Mouse (Mus musculus) liver, embryonic 14.5 days (tissue): ENCODE results near the gene Cat. TPM values are rescaled to one million over a fixed set of nuclear protein-coding genes. Genes with fewer than 3 reads are reported as not detected.
A peak's percentile ranks its signal among the peaks of the same experiment; 100 is the strongest.

ENCODE experiments used
- ATAC-seq: fragments of 200-750 bp; cut with Nextera tagmentation; 2 replicates; pipeline ENCODE4 v1.8.0; 2017; ENCODE audit warnings: moderate number of reproducible peaks, mild to moderate bottlenecking, moderate library complexity; ENCODE audit not compliant: insufficient read depth
- DNase-seq, 3 experiments: peaks; one replicate each; pipeline ENCODE4 v3.0.0-alpha.2; 2012 to 2013; ENCODE audit warnings: low read depth in 3 of 3, low spot score in 3 of 3
- H3K27ac ChIP-seq: fragments of 300-500 bp; sonication (generic); 2 replicates; pipeline ENCODE4 v1.5.1; 2014; ENCODE audit warnings: moderate library complexity, mild to moderate bottlenecking, control low read depth, inconsistent platforms
- H3K27me3 ChIP-seq: fragments of 300-500 bp; sonication (generic); 2 replicates; pipeline ENCODE4 v1.6.1; 2014; ENCODE audit warnings: mild to moderate bottlenecking, low read length, moderate library complexity; ENCODE audit not compliant: control insufficient read depth, insufficient read depth
- H3K36me3 ChIP-seq: fragments of 300-500 bp; sonication (generic); replicated peaks from 2 replicates; pipeline ENCODE4 v1.6.1; 2014; ENCODE audit warnings: low read depth; ENCODE audit not compliant: control insufficient read depth, insufficient read depth
- H3K4me1 ChIP-seq, 2 experiments: fragments of 200-500 bp in 1 of 2; fragments of 300-500 bp in 1 of 2; sonication (generic) in 1 of 2; replicated peaks; 2 replicates each; pipeline ENCODE4 v1.6.1; 2012 to 2014; ENCODE audit warnings: antibody characterized with exemption in 1 of 2, inconsistent platforms in 1 of 2, low read length in 1 of 2; ENCODE audit not compliant: control insufficient read depth in 2 of 2, insufficient read depth in 2 of 2
- H3K4me2 ChIP-seq: fragments of 300-500 bp; sonication (generic); 2 replicates; pipeline ENCODE4 v1.6.1; 2014; ENCODE audit warnings: low read depth, mild to moderate bottlenecking, control low read depth, moderate library complexity
- H3K4me3 ChIP-seq, 2 experiments: fragments of 200-500 bp in 1 of 2; fragments of 300-500 bp in 1 of 2; sonication (generic) in 1 of 2; 2 replicates each; pipeline ENCODE4 v1.5.1; 2012 to 2014; ENCODE audit warnings: low read depth in 2 of 2, low read length in 2 of 2, mild to moderate bottlenecking in 2 of 2, control low read depth in 1 of 2, inconsistent platforms in 1 of 2, moderate library complexity in 1 of 2; ENCODE audit not compliant: insufficient read depth in 1 of 2
- H3K9ac ChIP-seq: fragments of 300-500 bp; sonication (generic); replicated peaks from 2 replicates; pipeline ENCODE4 v1.6.1; 2014; ENCODE audit warnings: mild to moderate bottlenecking, control low read depth, moderate library complexity
- H3K9me3 ChIP-seq: fragments of 300-500 bp; sonication (generic); 2 replicates; pipeline ENCODE4 v1.6.1; 2016; ENCODE audit warnings: low read length, mixed read lengths; ENCODE audit not compliant: control insufficient read depth
- CTCF ChIP-seq: IDR thresholded peaks from 2 replicates; pipeline ENCODE4 v1.5.1; 2016; ENCODE audit warnings: antibody characterized with exemption, low read depth, control low read depth
- EP300 ChIP-seq: IDR thresholded peaks from 2 replicates; pipeline ENCODE4 v1.6.1; 2016; ENCODE audit warnings: antibody characterized with exemption, low read depth
- WGBS: fragments of 180-500 bp; shearing (Covaris S2); extraction: QIAGEN DNeasy Blood & Tissue Kit; methylation state at CpG from one replicate; pipeline ENCODE4 v1.1.7; 2014; ENCODE audit not compliant: insufficient replicate concordance; 5-methylcytosine and 5-hydroxymethylcytosine counted together
- polyA plus RNA-seq, 2 experiments: library from polyadenylated mRNA; depleted of rRNA in 1 of 2; stranded (reverse) in 1 of 2; unstranded in 1 of 2; fragments of >200 nt; fragmentation: Nextera tagmentation in 1 of 2; extraction: Ambion mirVana in 1 of 2; gene quantifications; 2 replicates each; pipeline versions ENCODE4 v1.2.1 to v1.2.3; 2012 to 2014

Gene Cat
- polyA plus RNA-seq, 2 experiments, result 90.2 to 155 TPM

DNA sequence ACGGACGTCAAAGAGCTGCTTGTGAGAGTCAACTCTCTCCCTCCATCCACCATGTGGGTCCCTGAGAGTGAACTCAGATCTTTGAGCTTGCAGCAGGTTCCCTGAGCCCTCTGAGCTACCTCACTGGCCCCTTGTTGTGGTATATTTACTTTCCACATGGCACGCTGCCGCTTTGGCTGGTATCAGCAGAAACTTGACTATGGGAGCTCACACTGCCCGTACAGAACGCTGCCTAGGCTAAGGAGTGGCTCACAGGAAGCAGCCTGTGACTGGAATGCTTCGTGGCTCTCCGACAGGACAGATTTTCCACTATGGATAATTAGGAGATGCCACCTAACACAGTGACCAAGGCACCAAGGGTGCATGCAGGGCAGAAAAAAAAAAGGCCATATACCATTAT, 23.8 kb downstream of the Cat start:
- Histone ChIP-seq H3K36me3 (peaks cover 90% of the 10 kb centered on the region), H3K4me3 (no peak overlapping the region), H3K9ac (no peak overlapping the region), H3K27me3 (no peaks in the 10 kb centered on the region), H3K4me1 (peaks cover 4 to 11% of the 10 kb centered on the region in 2 experiments), H3K4me2 (no peak overlapping the region), H3K27ac (no peak overlapping the region), H3K9me3 (no peaks in the 10 kb centered on the region)
- whole genome bisulfite sequencing, result 85% methylated on average over 8 of the region's 8 CpGs
- DNase-seq (no peak), ATAC-seq (no peak)
- no peak for TF ChIP-seq EP300
- TF ChIP-seq CTCF, result no peak

DNA sequence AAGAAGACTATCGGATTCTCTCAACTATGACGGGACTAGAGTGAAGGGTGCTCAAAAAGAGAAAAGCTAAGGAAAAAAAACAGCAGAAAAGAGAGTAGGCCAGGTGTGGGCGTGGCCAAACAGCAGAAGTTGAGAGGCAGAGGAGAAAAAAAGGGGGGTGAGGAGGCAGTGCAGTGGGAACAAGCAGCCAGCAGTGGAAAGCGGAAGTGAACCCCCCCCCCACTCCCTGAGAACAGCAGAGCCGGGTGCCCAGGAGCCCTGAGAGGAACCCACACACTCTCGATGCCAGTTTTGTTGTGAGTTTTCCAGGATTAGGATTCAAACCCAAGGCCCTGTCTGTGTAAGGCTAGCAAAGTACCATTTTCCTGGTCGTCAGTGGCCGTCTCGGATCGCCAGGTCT, 25.9 kb downstream of the Cat start:
- H3K4me2 ChIP-seq, result no peak overlapping the region
- no peak overlapping the region for H3K9ac ChIP-seq
- H3K27ac ChIP-seq, result no peak overlapping the region
- no peaks in the 10 kb centered on the region for H3K27me3 ChIP-seq
- no peak for DNase-seq
- no peak for ATAC-seq
- WGBS, result 77% methylated on average over 10 of the region's 10 CpGs
- peaks cover 93% of the 10 kb centered on the region for H3K36me3 ChIP-seq
- H3K4me1 ChIP-seq, result peaks cover 4 to 11% of the 10 kb centered on the region in 2 experiments
- TF ChIP-seq CTCF, result no peak
- TF ChIP-seq EP300, result no peak
- no peaks in the 10 kb centered on the region for H3K9me3 ChIP-seq
- H3K4me3 ChIP-seq, result no peak overlapping the region

DNA sequence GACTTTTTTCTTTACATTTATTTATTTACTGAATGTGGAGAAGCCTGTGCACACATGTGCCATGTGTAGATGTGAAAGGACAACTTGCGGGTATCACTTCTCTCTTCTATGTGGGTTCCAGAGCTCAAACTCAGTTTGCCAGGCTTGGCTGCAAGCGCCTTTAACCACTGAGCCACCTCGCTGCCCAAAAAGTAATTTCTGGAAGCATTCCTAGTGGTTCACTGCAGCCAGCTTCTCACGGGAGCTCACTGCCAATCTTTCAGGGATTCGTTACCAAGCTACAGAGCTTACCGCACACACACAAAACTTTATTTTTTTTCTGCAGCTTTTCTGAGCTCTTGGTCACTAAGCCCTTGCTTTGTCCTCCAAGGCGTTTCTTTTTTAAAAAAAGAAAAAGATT, 27.3 kb downstream of the Cat start:
- DNase-seq, result no peak
- H3K36me3 ChIP-seq, result peaks cover 93% of the 10 kb centered on the region
- TF ChIP-seq EP300 (no peak), CTCF (no peak)
- H3K27me3 ChIP-seq, result no peaks in the 10 kb centered on the region
- WGBS, result 86% methylated on average over 7 of the region's 7 CpGs
- no peak overlapping the region for H3K9ac ChIP-seq
- no peak for ATAC-seq
- H3K4me2 ChIP-seq, result no peak overlapping the region
- peaks cover 4 to 11% of the 10 kb centered on the region in 2 experiments for H3K4me1 ChIP-seq
- no peak overlapping the region for H3K4me3 ChIP-seq
- no peaks in the 10 kb centered on the region for H3K9me3 ChIP-seq
- H3K27ac ChIP-seq, result no peak overlapping the region

DNA sequence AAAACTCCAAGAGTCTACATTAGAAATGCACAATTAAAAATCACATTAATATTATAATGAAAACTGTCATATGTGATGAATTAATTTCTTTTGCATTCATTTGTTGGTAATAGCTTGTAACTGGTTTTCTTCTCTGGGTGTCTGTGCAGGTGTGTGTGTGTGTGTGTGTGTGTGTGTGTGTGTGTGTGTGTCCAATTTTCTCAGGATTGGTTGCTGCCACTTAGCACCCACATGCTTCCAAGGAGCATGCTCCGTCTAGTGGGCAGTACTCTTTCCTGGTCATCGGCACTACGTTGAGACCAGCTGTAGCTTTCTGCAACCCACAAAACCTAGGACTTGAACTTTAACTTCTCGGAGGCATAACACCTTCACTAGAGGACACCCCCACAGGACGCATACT, 27.9 kb downstream of the Cat start:
- TF ChIP-seq CTCF (no peak), EP300 (no peak)
- ATAC-seq (no peak), DNase-seq (no peak)
- H3K9ac ChIP-seq, result no peak overlapping the region
- 83% methylated on average over 5 of the region's 5 CpGs for whole genome bisulfite sequencing
- H3K27me3 ChIP-seq, result no peaks in the 10 kb centered on the region
- H3K4me2 ChIP-seq, result no peak overlapping the region
- H3K9me3 ChIP-seq, result no peaks in the 10 kb centered on the region
- peaks cover 4 to 11% of the 10 kb centered on the region in 2 experiments for H3K4me1 ChIP-seq
- H3K36me3 ChIP-seq, result peaks cover 89% of the 10 kb centered on the region
- no peak overlapping the region for H3K27ac ChIP-seq
- H3K4me3 ChIP-seq, result no peak overlapping the region

DNA sequence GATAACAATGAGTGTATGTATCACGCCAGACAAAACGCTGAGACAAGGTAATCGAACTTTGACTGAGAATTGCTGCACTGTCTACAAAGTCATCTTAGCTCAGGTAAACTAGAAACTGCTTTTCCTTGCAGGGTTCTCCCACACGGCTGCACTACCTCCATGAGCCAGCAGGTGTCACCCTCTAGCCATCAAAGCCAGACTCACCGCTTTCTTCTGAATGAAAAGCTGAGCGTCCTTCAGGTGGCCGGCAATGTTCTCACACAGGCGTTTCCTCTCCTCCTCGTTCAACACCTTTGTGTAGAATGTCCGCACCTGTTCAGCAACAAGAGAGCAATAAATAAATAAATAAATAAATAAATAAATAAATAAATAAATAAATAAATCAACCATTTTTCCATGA, 28.3 kb downstream of the Cat start:
- no peaks in the 10 kb centered on the region for H3K27me3 ChIP-seq
- H3K9ac ChIP-seq, result no peak overlapping the region
- no peak for TF ChIP-seq EP300
- TF ChIP-seq CTCF, result peak; percentile 96
- 0 out of 2 replicates have a peak, but pooled peaks have one; percentile 18 for ATAC-seq
- H3K36me3 ChIP-seq, result peaks cover 86% of the 10 kb centered on the region
- no peaks in the 10 kb centered on the region for H3K9me3 ChIP-seq
- no peak overlapping the region for H3K27ac ChIP-seq
- peak; percentile 33 to 56 (median 44) for DNase-seq
- 23% methylated on average over 10 of the region's 10 CpGs for WGBS
- no peak overlapping the region for H3K4me2 ChIP-seq
- H3K4me1 ChIP-seq, result peaks cover 4 to 11% of the 10 kb centered on the region in 2 experiments
- no peak overlapping the region for H3K4me3 ChIP-seq
